Mouse (Mus musculus) olfactory bulb, adult 2 months (tissue): ENCODE results near the gene Pdk1.

Source experiments
- CTCF ChIP-seq: fragments of 200-500 bp; IDR thresholded peaks from 2 replicates; pipeline ENCODE4 v1.5.1; 2012; ENCODE audit warnings: low read depth, mild to moderate bottlenecking, low read length, moderate library complexity; ENCODE audit not compliant: insufficient read depth
- POLR2A ChIP-seq: fragments of 200-500 bp; IDR thresholded peaks from 2 replicates; pipeline ENCODE4 v1.6.1; 2012; ENCODE audit warnings: mild to moderate bottlenecking, low read depth, low read length, moderate library complexity; ENCODE audit not compliant: insufficient read depth

DNA sequence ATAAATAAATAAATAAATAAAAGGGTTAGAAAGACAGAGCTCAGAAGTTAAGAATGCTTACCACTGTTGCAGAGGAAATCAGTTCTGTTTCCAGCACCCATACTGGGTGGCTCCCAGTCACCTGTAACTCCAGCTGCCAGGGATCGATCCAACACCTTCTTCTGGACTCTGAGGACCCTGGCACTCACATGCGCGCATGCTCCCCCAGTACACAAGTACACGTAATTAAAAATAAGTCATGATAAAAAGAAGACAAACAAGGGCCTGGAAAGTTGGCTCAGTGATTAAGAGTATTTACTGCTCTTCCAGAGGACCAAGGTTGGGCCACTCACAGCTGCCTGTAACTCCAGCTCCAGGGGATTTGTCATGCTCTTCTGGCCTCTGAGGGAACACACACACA, 4.8 kb downstream of the Pdk1 start:
- no peak for TF ChIP-seq POLR2A
- TF ChIP-seq CTCF, result no peak
